Mouse (Mus musculus): ENCODE data around the gene Grhl1.
"Not testable (repeated sequence)": the region's sequence is repeated elsewhere in the genome, so short reads cannot be mapped to it uniquely, and the experiment has no call there.

Grhl1 gene

GRCm38 (mm10) chr12:24592055-24592454 is 20.0 kb downstream of the Grhl1 start:
- CTCF ChIA-PET: no interaction called here

- CTCF ChIA-PET: no interaction called here
Observed at GRCm38 (mm10) chr12:24592956-24593672, 21.0 kb downstream of the Grhl1 start.

GRCm38 (mm10) chr12:24597376-24597775 is 25.3 kb downstream of the Grhl1 start:
- CTCF ChIA-PET: no interaction called here

GRCm38 (mm10) chr12:24599366-24599895 is 27.3 kb downstream of the Grhl1 start:
- CTCF ChIA-PET: interaction anchor here (1.3 kb wide), 1 partner anchor 123 kb away, joined by 5 read pairs; no protein-coding TSS in a partner anchor

GRCm38 (mm10) chr12:24600074-24600473 is 28.0 kb downstream of the Grhl1 start:
- CTCF ChIA-PET: interaction anchor here (0.6 to 1.3 kb wide), 2 partner anchors 101 to 123 kb away, joined by 3 to 5 read pairs; no protein-coding TSS in a partner anchor

- CTCF ChIA-PET: interaction anchor here (0.6 to 1.4 kb wide), 3 partner anchors 96 to 130 kb away, joined by 3 to 7 read pairs (median 3); no protein-coding TSS in a partner anchor
Observed at GRCm38 (mm10) chr12:24600806-24601205, 28.7 kb downstream of the Grhl1 start.

GRCm38 (mm10) chr12:24603266-24603665 is 31.2 kb downstream of the Grhl1 start:
- CTCF ChIA-PET: interaction anchor here (0.5 to 1.7 kb wide), 4 partner anchors 58 to 261 kb away, joined by 3 to 6 read pairs (median 4); no protein-coding TSS in a partner anchor

GRCm38 (mm10) chr12:24606166-24606565 is 34.1 kb downstream of the Grhl1 start:
- CTCF ChIA-PET: no interaction called here

- CTCF ChIA-PET: no interaction called here
Observed at GRCm38 (mm10) chr12:24612591-24612990, 40.5 kb downstream of the Grhl1 start.

GRCm38 (mm10) chr12:24614452-24615075 is 42.5 kb downstream of the Grhl1 start:
- CTCF ChIA-PET: no interaction called here

- CTCF ChIA-PET: no interaction called here
Observed at GRCm38 (mm10) chr12:24615140-24615539, 43.1 kb downstream of the Grhl1 start.

GRCm38 (mm10) chr12:24619436-24619835 is 47.4 kb downstream of the Grhl1 start:
- CTCF ChIA-PET: no interaction called here

- CTCF ChIA-PET: no interaction called here
Observed at GRCm38 (mm10) chr12:24623486-24624251, 51.6 kb downstream of the Grhl1 start.

- CTCF ChIA-PET: no interaction called here
Observed at GRCm38 (mm10) chr12:24626401-24626800, 54.3 kb downstream of the Grhl1 start.

- CTCF ChIA-PET: no interaction called here
Observed at GRCm38 (mm10) chr12:24627215-24627614, 55.1 kb downstream of the Grhl1 start.

- CTCF ChIA-PET: interaction anchor here (0.6 kb wide), 1 partner anchor 9 kb away, joined by 3 read pairs; no protein-coding TSS in a partner anchor
Observed at GRCm38 (mm10) chr12:24630220-24630619, 58.1 kb downstream of the Grhl1 start.

GRCm38 (mm10) chr12:24632404-24632803 is 60.3 kb downstream of the Grhl1 start:
- CTCF ChIA-PET: no interaction called here

GRCm38 (mm10) chr12:24633753-24634191 is 61.7 kb downstream of the Grhl1 start:
- CTCF ChIA-PET: no interaction called here

- CTCF ChIA-PET: no interaction called here
Observed at GRCm38 (mm10) chr12:24634212-24634611, 62.1 kb downstream of the Grhl1 start.

GRCm38 (mm10) chr12:24634648-24635047 is 62.6 kb downstream of the Grhl1 start:
- CTCF ChIA-PET: no interaction called here

- CTCF ChIA-PET: not testable (repeated sequence)
Observed at GRCm38 (mm10) chr12:24638787-24639186, 66.7 kb downstream of the Grhl1 start.

GRCm38 (mm10) chr12:24642370-24642802 is 70.3 kb downstream of the Grhl1 start:
- CTCF ChIA-PET: no interaction called here

Data from spleen, embryonic (tissue).